Mouse (Mus musculus): ENCODE measurements around the gene Fryl.

DNA sequence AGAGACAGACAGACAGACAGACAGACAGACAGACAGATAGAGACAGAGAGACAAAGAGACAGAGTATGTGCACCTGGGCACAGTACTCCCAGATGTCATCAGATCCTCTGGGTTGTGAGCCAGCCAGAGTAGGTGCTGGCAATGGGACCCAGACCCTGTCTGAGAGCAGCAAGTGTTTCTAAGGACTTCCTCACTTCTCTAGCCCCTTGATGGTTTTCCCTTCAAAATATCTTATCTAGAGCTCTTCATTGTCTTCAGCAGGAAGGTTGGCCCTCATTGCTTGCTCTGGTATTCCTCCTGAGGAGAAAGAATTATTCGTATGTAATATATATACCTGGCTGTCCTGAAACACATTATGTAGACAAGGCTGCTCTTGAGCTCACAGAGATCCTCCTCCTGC is 263.9 kb downstream of the Fryl start:
- TF ChIP-seq GATA1 (IDR thresholded peaks at IDR 0.05; ENCODE audit: borderline replicate concordance, low read length) (no peak), FLI1 (IDR thresholded peaks at IDR 0.05; ENCODE audit: low read length) (no peak)
